Mouse (Mus musculus): ENCODE results near the gene Slc5a3. TPM values are rescaled to one million over a fixed set of nuclear protein-coding genes. Genes with fewer than 3 reads are reported as not detected.
"Not testable (repeated sequence)": the region's sequence is repeated elsewhere in the genome, so short reads cannot be mapped to it uniquely, and the experiment has no call there.

The Slc5a3 gene
- polyA plus RNA-seq, 1 experiment, result 15.6 TPM

- DNase-seq (ENCODE audit: low read depth), result no peak
Observed at GRCm38 (mm10) chr16:92062832-92063231, 4.7 kb downstream of the Slc5a3 start.

- no peak for DNase-seq (ENCODE audit: low read depth)
Observed at GRCm38 (mm10) chr16:92064801-92065200, 6.7 kb downstream of the Slc5a3 start.

GRCm38 (mm10) chr16:92070338-92070737 lies 12.2 kb downstream of the Slc5a3 start:
- DNase-seq (ENCODE audit: low read depth), result no peak

GRCm38 (mm10) chr16:92076797-92077196 lies 18.7 kb downstream of the Slc5a3 start:
- no peak for DNase-seq (ENCODE audit: low read depth)

GRCm38 (mm10) chr16:92083771-92084453 lies 25.8 kb downstream of the Slc5a3 start:
- no peak for DNase-seq (ENCODE audit: low read depth)

- no peak for DNase-seq (ENCODE audit: low read depth)
Observed at GRCm38 (mm10) chr16:92089225-92089624, 31.1 kb downstream of the Slc5a3 start.

GRCm38 (mm10) chr16:92091876-92092275 lies 33.8 kb downstream of the Slc5a3 start:
- no peak for DNase-seq (ENCODE audit: low read depth)

- no peak for DNase-seq (ENCODE audit: low read depth)
Observed at GRCm38 (mm10) chr16:92098351-92099051, 40.4 kb downstream of the Slc5a3 start.

GRCm38 (mm10) chr16:92099598-92099997 lies 41.5 kb downstream of the Slc5a3 start:
- DNase-seq (ENCODE audit: low read depth), result no peak

- DNase-seq (ENCODE audit: low read depth), result no peak
Observed at GRCm38 (mm10) chr16:92100111-92100510, 42.0 kb downstream of the Slc5a3 start.

- DNase-seq (ENCODE audit: low read depth), result no peak
Observed at GRCm38 (mm10) chr16:92102115-92102514, 44.0 kb downstream of the Slc5a3 start.

- not testable (repeated sequence) for DNase-seq (ENCODE audit: low read depth)
Observed at GRCm38 (mm10) chr16:92102931-92103330, 44.8 kb downstream of the Slc5a3 start.

- no peak for DNase-seq (ENCODE audit: low read depth)
Observed at GRCm38 (mm10) chr16:92103572-92104331, 45.6 kb downstream of the Slc5a3 start.

GRCm38 (mm10) chr16:92104332-92104590 lies 46.1 kb downstream of the Slc5a3 start:
- no peak for DNase-seq (ENCODE audit: low read depth)

GRCm38 (mm10) chr16:92104951-92105350 lies 46.8 kb downstream of the Slc5a3 start:
- no peak for DNase-seq (ENCODE audit: low read depth)

GRCm38 (mm10) chr16:92105631-92106030 lies 47.5 kb downstream of the Slc5a3 start:
- DNase-seq (ENCODE audit: low read depth), result peak; percentile 93

- no peak for DNase-seq (ENCODE audit: low read depth)
Observed at GRCm38 (mm10) chr16:92107346-92107745, 49.2 kb downstream of the Slc5a3 start.

GRCm38 (mm10) chr16:92114706-92115241 lies 56.7 kb downstream of the Slc5a3 start:
- no peak for DNase-seq (ENCODE audit: low read depth)

- DNase-seq (ENCODE audit: low read depth), result no peak
Observed at GRCm38 (mm10) chr16:92115611-92116421, 57.7 kb downstream of the Slc5a3 start.

- DNase-seq (ENCODE audit: low read depth), result no peak
Observed at GRCm38 (mm10) chr16:92117337-92118209, 59.5 kb downstream of the Slc5a3 start.
